Mouse (Mus musculus) ovary, postnatal 14 days (tissue): Measurements from ENCODE around the gene Dock10.
A peak's percentile ranks its signal among the peaks of the same experiment; 100 is the strongest.

Source experiments
- DNase-seq: peaks from one replicate; pipeline ENCODE4 v3.0.0; 2022; ENCODE audit warnings: low spot score

Gene Dock10

DNA sequence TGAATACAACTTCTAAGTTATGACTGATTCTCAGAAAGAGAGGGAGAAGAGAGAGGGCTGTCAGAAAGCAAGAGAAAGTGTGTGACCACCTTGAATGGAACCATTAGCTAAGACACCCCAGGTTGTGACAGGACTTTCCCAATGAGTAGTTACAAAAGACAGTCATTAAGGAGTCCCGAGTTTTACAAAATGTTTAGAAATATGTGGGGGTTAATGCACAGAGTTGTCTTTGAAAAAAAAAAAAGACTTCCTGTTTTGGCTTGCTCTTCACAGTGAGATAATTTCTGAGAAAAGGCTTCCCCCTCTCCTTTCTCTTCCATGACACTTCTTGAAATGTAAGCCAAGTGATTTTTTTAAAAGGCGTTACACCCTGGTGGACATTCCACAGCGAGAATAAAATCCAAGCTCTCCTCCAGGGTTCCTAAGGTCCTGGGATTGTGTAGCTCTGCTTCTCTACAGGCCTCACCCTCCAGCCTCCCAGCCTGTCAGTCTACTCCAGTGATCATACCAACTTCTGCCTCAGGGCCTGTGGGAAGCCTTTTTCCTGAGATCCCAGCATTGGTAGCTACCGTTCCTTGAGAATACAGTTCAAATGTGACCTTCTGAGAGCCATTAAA lies 144.8 kb downstream of the Dock10 start:
- DNase-seq: no peak

GRCm38 (mm10) chr1:80607546-80607945 lies 150.8 kb downstream of the Dock10 start:
- DNase-seq: no peak

- DNase-seq: peak; percentile 6
These were observed 152.1 kb downstream of the Dock10 start for GRCm38 (mm10) chr1:80606131-80606754.

GRCm38 (mm10) chr1:80604332-80604731 lies 154.0 kb downstream of the Dock10 start:
- DNase-seq: no peak

GRCm38 (mm10) chr1:80603081-80603480 lies 155.2 kb downstream of the Dock10 start:
- DNase-seq: no peak

DNA sequence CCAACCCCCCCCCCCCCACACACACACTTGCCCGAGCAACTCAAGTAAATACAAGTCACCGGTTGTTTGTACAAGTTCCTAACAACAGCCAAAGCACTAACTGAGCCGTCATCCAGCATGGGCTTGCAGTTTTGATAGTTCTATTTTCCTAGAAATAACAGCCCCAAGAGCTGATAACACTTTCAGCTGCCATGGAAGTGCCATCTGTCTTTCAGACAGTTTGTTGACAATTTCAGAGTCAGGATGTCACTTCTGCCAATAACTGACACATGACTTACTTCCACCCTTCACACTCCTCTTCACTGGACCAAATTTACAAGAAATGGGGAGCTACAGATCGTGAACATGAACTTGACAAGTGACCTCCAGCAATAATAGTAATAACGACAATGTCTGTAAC lies 175.0 kb downstream of the Dock10 start:
- no peak for DNase-seq

- no peak for DNase-seq
These were observed 176.1 kb downstream of the Dock10 start for GRCm38 (mm10) chr1:80582186-80582585.

GRCm38 (mm10) chr1:80576898-80577297 lies 181.4 kb downstream of the Dock10 start:
- DNase-seq: no peak

GRCm38 (mm10) chr1:80556446-80556845 lies 201.9 kb downstream of the Dock10 start:
- no peak for DNase-seq

DNA sequence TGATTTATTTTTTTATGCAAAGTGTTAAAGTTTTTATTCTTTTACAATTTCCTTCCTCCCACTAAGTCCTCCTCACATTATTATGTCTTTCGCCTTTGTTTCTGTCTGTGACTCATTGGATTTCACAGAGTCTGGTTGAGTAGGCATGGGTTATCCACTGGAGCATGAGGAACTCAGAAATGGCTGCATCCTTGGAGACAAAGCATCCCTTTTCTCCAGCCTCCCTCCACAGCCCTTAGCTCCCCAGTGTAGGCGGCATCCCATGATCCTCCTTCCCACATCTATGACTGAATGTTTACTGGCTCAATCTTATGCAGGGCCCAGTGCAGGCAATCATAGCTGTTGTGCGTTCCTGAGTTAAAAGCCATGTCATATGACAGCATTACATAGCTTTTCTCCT lies 216.8 kb downstream of the Dock10 start:
- no peak for DNase-seq

DNA sequence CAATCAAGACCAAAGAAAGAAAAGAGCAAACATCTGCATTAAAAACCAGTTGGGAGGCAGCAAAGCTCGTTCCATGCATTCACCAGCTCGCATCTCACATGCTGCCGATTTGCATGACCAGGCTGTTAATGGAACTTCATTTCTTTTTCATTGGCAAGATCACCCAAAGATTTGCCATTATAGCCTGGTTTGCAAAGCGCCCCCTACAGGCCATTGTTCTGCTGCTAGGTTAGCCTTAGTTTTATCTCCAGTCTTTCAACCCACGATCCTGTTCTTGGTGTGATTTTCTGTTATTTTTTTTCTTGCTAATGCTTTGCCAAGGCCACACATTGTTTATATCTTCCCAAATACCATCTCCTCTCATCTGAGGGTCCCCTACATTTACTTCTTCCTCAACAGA lies 236.1 kb downstream of the Dock10 start:
- no peak for DNase-seq

GRCm38 (mm10) chr1:80520456-80520855 lies 237.9 kb downstream of the Dock10 start:
- no peak for DNase-seq

GRCm38 (mm10) chr1:80519893-80520292 lies 238.4 kb downstream of the Dock10 start:
- no peak for DNase-seq

GRCm38 (mm10) chr1:80515836-80516235 lies 242.5 kb downstream of the Dock10 start:
- no peak for DNase-seq

GRCm38 (mm10) chr1:80512210-80512948 lies 245.9 kb downstream of the Dock10 start:
- DNase-seq: no peak

DNA sequence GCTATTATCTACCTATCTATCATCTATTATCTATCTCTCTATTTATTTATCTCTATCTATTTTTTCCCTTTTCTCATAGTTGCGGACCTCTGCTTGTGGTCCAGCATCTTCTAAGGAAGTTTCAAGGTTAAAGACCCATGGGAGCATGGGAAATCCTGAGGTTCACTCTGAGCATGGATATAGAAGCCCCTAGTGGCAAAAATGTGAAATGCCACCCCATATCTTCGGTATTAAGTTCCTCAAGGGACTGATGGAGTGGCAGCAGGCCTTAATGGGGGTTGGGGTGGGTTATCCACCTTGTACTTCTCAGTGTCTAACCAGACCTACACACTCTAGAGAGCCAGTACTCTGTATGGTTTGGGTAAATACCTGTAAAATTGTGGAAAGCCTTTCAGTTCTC lies 253.6 kb downstream of the Dock10 start:
- no peak for DNase-seq

- DNase-seq: no peak
These were observed 254.2 kb downstream of the Dock10 start for GRCm38 (mm10) chr1:80504081-80504480.

- no peak for DNase-seq
These were observed 255.7 kb downstream of the Dock10 start for GRCm38 (mm10) chr1:80502456-80503165.

DNA sequence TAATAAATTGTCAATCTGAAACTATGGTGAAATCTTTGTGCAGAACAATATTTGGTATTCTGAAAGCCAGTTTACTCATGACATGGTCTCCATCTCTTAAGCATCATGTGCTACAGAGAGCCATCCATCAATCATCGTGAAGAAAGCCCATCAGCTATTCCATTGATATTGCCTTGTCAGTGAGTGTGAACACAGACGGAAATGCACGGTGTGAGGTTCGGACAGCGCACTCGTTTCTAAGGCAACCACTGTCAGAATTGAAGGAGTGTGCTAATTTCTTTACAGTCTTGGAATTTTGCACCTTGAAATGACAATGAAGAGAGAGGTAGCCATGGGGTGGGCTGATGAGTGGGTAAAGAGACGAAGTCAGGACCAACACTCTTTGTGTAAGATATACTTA lies 259.1 kb downstream of the Dock10 start:
- DNase-seq: no peak

DNA sequence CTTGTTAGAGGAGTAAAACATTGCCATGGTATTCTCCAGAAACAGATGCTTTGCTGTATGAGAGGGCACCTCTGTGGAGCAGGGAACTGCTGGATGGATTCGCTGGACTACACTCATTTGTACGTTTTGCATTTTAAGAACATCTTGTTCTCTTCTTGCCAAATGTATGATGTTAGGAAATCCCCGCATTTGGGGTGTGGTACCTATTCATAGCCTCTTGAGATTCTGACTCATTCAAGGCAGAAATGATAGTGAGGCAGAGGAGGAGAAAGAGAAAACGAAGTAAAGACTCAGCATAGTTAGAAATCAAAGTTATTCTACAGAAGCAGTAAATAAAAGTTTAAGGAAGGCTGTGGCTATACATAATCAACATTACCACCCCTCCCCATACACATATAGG lies 262.0 kb downstream of the Dock10 start:
- DNase-seq: no peak

- DNase-seq: no peak
These were observed 274.9 kb downstream of the Dock10 start for GRCm38 (mm10) chr1:80483419-80483818.

DNA sequence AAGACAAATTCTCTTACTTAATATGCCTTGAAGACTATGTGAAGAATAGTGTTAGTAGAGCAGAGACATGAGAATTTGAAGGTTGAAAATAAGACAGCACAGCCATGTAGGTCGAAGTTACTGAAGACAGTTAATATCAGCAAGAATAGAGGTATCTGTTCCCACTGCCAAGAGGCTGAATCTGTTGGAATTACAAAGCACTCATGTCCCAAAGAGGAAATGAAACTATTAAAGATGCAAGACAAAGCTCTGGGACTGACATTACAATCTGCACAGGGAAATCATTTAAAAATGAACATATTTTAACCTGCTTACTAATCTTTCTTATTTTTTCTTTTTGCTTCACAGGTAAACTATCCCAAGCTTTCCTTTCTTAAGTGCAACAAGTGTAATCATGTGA lies 283.4 kb downstream of the Dock10 start:
- no peak for DNase-seq

- no peak for DNase-seq
These were observed 285.9 kb downstream of the Dock10 start for GRCm38 (mm10) chr1:80472395-80472794.
